Mouse (Mus musculus) kidney, adult 2 months (tissue): ENCODE results near the gene Gm8909.

Source experiments
- CTCF ChIP-seq: fragments of 200-500 bp; conservative IDR thresholded peaks from 2 replicates; pipeline ENCODE4 v1.5.1; 2011; ENCODE audit warnings: low read depth, mild to moderate bottlenecking, control low read depth, low read length, moderate library complexity, mixed read lengths; ENCODE audit not compliant: insufficient read depth, insufficient read length
- POLR2A ChIP-seq: fragments of 200-500 bp; IDR thresholded peaks from one replicate; pipeline ENCODE4 v1.6.1; 2011; ENCODE audit warnings: low read depth, low read length, control low read depth

- TF ChIP-seq CTCF (no peak), POLR2A (no peak)
Observed at GRCm38 (mm10) chr17:36201851-36202250, 33.5 kb upstream of the Gm8909 start.
